Mouse (Mus musculus) lung, embryonic 16.5 days (tissue): ENCODE results near the gene Senp3. TPM values are rescaled to one million over a fixed set of nuclear protein-coding genes. Genes with fewer than 3 reads are reported as not detected.

ENCODE experiments used
- microRNA counts: library from miRNA; unstranded; fragments of <30 nt; microRNA quantifications from one replicate; lab custom pipeline; 2016
- microRNA-seq: library from miRNA; unstranded; fragments of <30 nt; microRNA quantifications from one replicate; pipeline ENCODE4, GENCODE M21; 2016
- polyA plus RNA-seq: library from polyadenylated mRNA; unstranded; fragments of >200 nt; fragmentation: Nextera tagmentation; extraction: Ambion mirVana; gene quantifications from 2 replicates; pipeline ENCODE4 v1.2.1, GENCODE M21; 2015

Senp3 gene
- polyA plus RNA-seq, 1 experiment from 2014 or later: 69.3 TPM

MicroRNAs encoded within 50 kb of the gene (microRNA counts, 519-probe panel; counts per million panel counts)
- microRNA mmu-miR-1934 (lab: Ali Mortazavi, UCI): not detected
- microRNA mmu-miR-467f (lab: Ali Mortazavi, UCI): 2,644 counts per million, percentile 48 among the panel's probes with 10 or more counts

Small RNA genes within 50 kb of the gene (microRNA-seq; reads per million reads assigned to microRNA genes)
- 4.0 reads per million, percentile 15 among the genes with 10 or more reads in this experiment for gene Mir1934
- not detected for gene Mir467f

Other genes starting within 250 kb of the Senp3 start
- gene Dnah2, start 133.0 kb downstream of the Senp3 start, polyA plus RNA-seq: 1.9 TPM in 2 replicates
- gene Efnb3, start 121.9 kb downstream of the Senp3 start, polyA plus RNA-seq: 5.6 and 5.7 TPM in 2 replicates
- gene Wrap53, start 101.8 kb downstream of the Senp3 start, polyA plus RNA-seq: 26.2 and 29.2 TPM in 2 replicates
- 141 and 154 TPM in 2 replicates for gene Trp53, start 101.7 kb downstream of the Senp3 start, polyA plus RNA-seq
- gene Atp1b2, start 76.1 kb downstream of the Senp3 start, polyA plus RNA-seq: 10.5 and 12.7 TPM in 2 replicates
- 0.15 TPM in 1 of 2 replicates, not detected in the other for gene Shbg, start 64.2 kb downstream of the Senp3 start, polyA plus RNA-seq
- gene Sat2, start 60.1 kb downstream of the Senp3 start, polyA plus RNA-seq: 15.2 and 19.2 TPM in 2 replicates
- 22.2 and 22.6 TPM in 2 replicates for gene Fxr2, start 49.1 kb downstream of the Senp3 start, polyA plus RNA-seq
- gene Sox15, start 26.8 kb downstream of the Senp3 start, polyA plus RNA-seq: 0.54 TPM in 1 of 2 replicates, not detected in the other
- 65.5 and 71.0 TPM in 2 replicates for gene Mpdu1, start 19.4 kb downstream of the Senp3 start, polyA plus RNA-seq
- 19.2 and 19.4 TPM in 2 replicates for gene Cd68, start 15.9 kb downstream of the Senp3 start, polyA plus RNA-seq
- gene Eif4a1, start 9.7 kb downstream of the Senp3 start, polyA plus RNA-seq: 539 and 624 TPM in 2 replicates
- gene Tnfsf13, start 3.7 kb upstream of the Senp3 start, polyA plus RNA-seq: 0.89 and 1.2 TPM in 2 replicates
- 10.6 and 12.8 TPM in 2 replicates for gene Tnfsf12, start 13.8 kb upstream of the Senp3 start, polyA plus RNA-seq
- gene Tnfsfm13, start 14.0 kb upstream of the Senp3 start, polyA plus RNA-seq: 5.0 and 5.4 TPM in 2 replicates
- gene Polr2a, start 76.6 kb upstream of the Senp3 start, polyA plus RNA-seq: 24.1 and 25.3 TPM in 2 replicates
- gene Slc35g3, start 79.9 kb upstream of the Senp3 start, polyA plus RNA-seq: 0.36 and 0.64 TPM in 2 replicates
- gene Zbtb4, start 83.8 kb upstream of the Senp3 start, polyA plus RNA-seq: 3.5 and 4.9 TPM in 2 replicates
- 18.6 and 20.7 TPM in 2 replicates for gene Chrnb1, start 113.9 kb upstream of the Senp3 start, polyA plus RNA-seq
- 1.0 and 1.7 TPM in 2 replicates for gene Fgf11, start 119.8 kb upstream of the Senp3 start, polyA plus RNA-seq
- 6.5 and 8.6 TPM in 2 replicates for gene Tmem102, start 123.5 kb upstream of the Senp3 start, polyA plus RNA-seq
- gene Gm39566, start 133.2 kb upstream of the Senp3 start, polyA plus RNA-seq: not detected in 2 replicates
- gene Spem2, start 136.4 kb upstream of the Senp3 start, polyA plus RNA-seq: not detected in 2 replicates
- not detected in 2 replicates for gene Spem1, start 140.1 kb upstream of the Senp3 start, polyA plus RNA-seq
- 4.4 and 5.0 TPM in 2 replicates for gene Nlgn2, start 155.7 kb upstream of the Senp3 start, polyA plus RNA-seq
- 443 and 452 TPM in 2 replicates for gene Tmem256, start 156.4 kb upstream of the Senp3 start, polyA plus RNA-seq
- 115 and 137 TPM in 2 replicates for gene Plscr3, start 164.3 kb upstream of the Senp3 start, polyA plus RNA-seq
- gene Tnk1, start 176.6 kb upstream of the Senp3 start, polyA plus RNA-seq: 10.8 and 11.8 TPM in 2 replicates
- not detected in 2 replicates for gene Tmem95, start 195.9 kb upstream of the Senp3 start, polyA plus RNA-seq
- 10.9 and 11.4 TPM in 2 replicates for gene Kctd11, start 199.3 kb upstream of the Senp3 start, polyA plus RNA-seq
- gene Acap1, start 213.5 kb upstream of the Senp3 start, polyA plus RNA-seq: 2.1 and 3.8 TPM in 2 replicates
- gene 2810408A11Rik, start 218.9 kb upstream of the Senp3 start, polyA plus RNA-seq: 7.9 and 8.6 TPM in 2 replicates
- 5.7 and 6.4 TPM in 2 replicates for gene Neurl4, start 219.0 kb upstream of the Senp3 start, polyA plus RNA-seq
- gene Gps2, start 231.8 kb upstream of the Senp3 start, polyA plus RNA-seq: 85.1 and 87.8 TPM in 2 replicates
- 1,390 and 1,410 TPM in 2 replicates for gene Eif5a, start 239.9 kb upstream of the Senp3 start, polyA plus RNA-seq